In the genomic region with DNA sequence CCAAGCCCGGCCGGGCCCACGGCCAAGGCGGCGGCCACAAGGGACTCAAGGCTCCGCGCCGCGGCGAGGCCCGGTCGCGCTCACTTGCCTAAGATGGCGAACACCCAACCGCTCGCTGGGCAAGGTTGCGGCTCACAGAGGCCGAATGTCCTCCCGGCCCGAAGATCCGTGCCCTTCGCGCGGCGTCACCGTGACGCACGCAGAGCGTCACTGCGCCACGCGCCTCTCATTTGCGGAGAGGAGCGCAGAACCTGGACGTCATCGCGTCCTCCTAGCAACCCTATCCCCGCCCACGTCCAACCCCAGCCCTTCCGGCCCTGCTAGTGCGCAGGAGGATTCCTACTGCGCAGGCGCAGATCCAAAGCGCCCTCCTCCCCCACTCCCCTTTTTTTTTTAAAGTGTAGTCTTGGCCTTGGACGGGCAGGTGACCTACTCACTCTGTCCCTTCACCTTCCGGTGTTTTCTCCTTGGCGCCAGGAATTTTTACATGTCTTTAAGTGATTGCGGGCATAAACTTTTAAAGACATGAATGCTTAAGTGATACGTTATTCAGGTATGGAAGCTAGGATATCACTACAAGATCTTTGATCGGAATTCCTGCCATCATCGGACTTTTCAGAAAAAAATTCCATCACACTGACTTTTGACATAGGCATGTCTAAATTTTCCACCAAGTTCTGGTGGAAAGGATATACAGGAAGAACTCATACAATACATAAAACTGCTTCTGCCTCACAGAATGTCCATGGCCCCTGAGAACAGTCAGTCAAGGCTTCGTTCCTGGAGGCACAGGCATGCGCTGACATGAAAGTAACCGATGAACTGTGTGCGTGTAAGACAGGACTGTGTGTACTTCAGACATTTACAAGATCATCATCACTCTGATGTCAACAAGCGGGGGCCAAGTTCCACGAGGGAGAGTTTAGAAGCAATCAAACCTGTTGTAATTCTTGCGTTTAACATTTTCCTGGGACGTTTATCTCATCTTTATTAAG, we compare ENCODE assay signal across 1 mouse cellular context.
A peak's percentile ranks its signal among the peaks of the same experiment; 100 is the strongest.
TF ChIP-seq lines count a peak whose summit lies in the region.

A gene (minus strand): TSS at position 232 of the 995 bp plus-strand sequence.

TF ChIP-seq in myocyte, 11 proteins besides CTCF, POLR2A, EP300 and RAD21 (continued from another document):
- TF ChIP-seq POLR2AphosphoS2 (IDR thresholded peaks at IDR 0.05; ENCODE audit: insufficient read length, low read depth) (peak; percentile 100), SRF (IDR thresholded peaks at IDR 0.05; ENCODE audit: control insufficient read depth, insufficient read length, low read depth) (peak; percentile 86)
